Mouse (Mus musculus): Measurements from ENCODE around the gene Pira2. TPM values are rescaled to one million over a fixed set of nuclear protein-coding genes. Genes with fewer than 3 reads are reported as not detected.

Gene Pira2
- polyA plus RNA-seq (2012; rRNA removed; ENCODE audit: low replicate concordance) = 0.16 and 0.31 TPM in 2 replicates

DNA sequence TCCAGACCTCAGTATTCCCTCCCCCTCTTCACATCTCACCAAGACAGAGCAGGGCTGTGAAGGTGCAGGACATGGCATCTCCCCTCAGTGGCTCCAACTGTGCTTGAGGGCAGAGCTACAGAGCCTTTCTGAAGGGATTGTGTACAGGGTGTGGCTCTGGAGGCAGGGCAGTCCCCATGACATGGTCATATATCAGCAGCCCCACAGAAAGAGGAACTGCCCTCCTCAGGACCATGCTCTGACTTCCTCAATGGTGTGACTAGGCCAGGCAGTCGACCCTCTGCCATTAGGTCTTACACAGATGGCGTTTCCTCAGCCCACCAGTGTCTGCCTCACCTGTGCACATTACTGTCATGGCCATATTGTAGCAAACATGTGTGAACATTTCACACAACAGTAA is at the start of gene Pira2:
Gene Pira2 (minus strand): TSS at position 101 of the 400 bp plus-strand sequence.

DNA sequence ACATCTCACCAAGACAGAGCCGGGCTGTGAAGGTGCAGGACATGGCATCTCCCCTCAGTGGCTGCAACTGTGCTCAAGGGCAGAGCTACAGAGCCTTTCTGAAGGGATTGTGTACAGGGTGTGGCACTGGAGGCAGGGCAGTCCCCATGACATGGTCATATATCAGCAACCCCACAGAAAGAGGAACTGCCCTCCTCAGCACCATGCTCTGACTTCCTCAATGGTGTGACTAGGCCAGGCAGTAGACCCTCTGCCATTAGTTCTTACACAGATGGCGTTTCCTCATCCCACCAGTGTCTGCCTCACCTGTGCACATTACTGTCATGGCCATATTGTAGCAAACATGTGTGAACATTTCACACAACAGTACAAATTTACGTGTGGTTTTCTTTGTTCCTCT is 19.3 kb downstream of the Pira2 start, which contains the start of gene Gm15448:
Gene Gm15448 (minus strand): TSS at position 89 of the 400 bp plus-strand sequence.

Other genes starting within 250 kb of the Pira2 start
- gene Oscar, start 228.9 kb downstream of the Pira2 start, polyA plus RNA-seq (2012; rRNA removed; ENCODE audit: low replicate concordance) = 0.26 TPM in 1 of 2 replicates, not detected in the other
- gene Ndufa3, start 227.7 kb downstream of the Pira2 start, polyA plus RNA-seq (2012; rRNA removed; ENCODE audit: low replicate concordance) = 287 and 393 TPM in 2 replicates
- gene Tfpt, start 215.1 kb downstream of the Pira2 start, polyA plus RNA-seq (2012; rRNA removed; ENCODE audit: low replicate concordance) = 3.6 and 7.9 TPM in 2 replicates
- gene Prpf31, start 215.1 kb downstream of the Pira2 start, polyA plus RNA-seq (2012; rRNA removed; ENCODE audit: low replicate concordance) = 12.2 and 16.7 TPM in 2 replicates
- 87.7 and 89.5 TPM in 2 replicates for gene Cnot3, start 199.8 kb downstream of the Pira2 start, polyA plus RNA-seq (2012; rRNA removed; ENCODE audit: low replicate concordance)
- gene Leng1, start 179.2 kb downstream of the Pira2 start, polyA plus RNA-seq (2012; rRNA removed; ENCODE audit: low replicate concordance) = 2.2 and 2.7 TPM in 2 replicates
- gene Tmc4, start 167.5 kb downstream of the Pira2 start, polyA plus RNA-seq (2012; rRNA removed; ENCODE audit: low replicate concordance) = 201 and 223 TPM in 2 replicates
- gene Tsen34, start 152.2 kb downstream of the Pira2 start, polyA plus RNA-seq (2012; rRNA removed; ENCODE audit: low replicate concordance) = 92.9 and 131 TPM in 2 replicates
- 53.2 and 59.5 TPM in 2 replicates for gene Mboat7, start 151.5 kb downstream of the Pira2 start, polyA plus RNA-seq (2012; rRNA removed; ENCODE audit: low replicate concordance)
- gene Rps9, start 141.1 kb downstream of the Pira2 start, polyA plus RNA-seq (2012; rRNA removed; ENCODE audit: low replicate concordance) = 322 and 616 TPM in 2 replicates
- gene Pirb, start 124.7 kb downstream of the Pira2 start, polyA plus RNA-seq (2012; rRNA removed; ENCODE audit: low replicate concordance) = 3.8 and 4.1 TPM in 2 replicates
- 0.07 TPM in 1 of 2 replicates, not detected in the other for gene Gm15448, start 19.4 kb downstream of the Pira2 start, polyA plus RNA-seq (2012; rRNA removed; ENCODE audit: low replicate concordance)
- gene Gm14548, start 53.1 kb upstream of the Pira2 start, polyA plus RNA-seq (2012; rRNA removed; ENCODE audit: low replicate concordance) = 0.43 TPM in 1 of 2 replicates, not detected in the other
- 0.34 and 1.3 TPM in 2 replicates for gene Lilra6, start 70.5 kb upstream of the Pira2 start, polyA plus RNA-seq (2012; rRNA removed; ENCODE audit: low replicate concordance)
- 1.9 and 6.2 TPM in 2 replicates for gene Lair1, start 218.2 kb upstream of the Pira2 start, polyA plus RNA-seq (2012; rRNA removed; ENCODE audit: low replicate concordance)